Mouse (Mus musculus) neural tube, embryonic 11.5 days (tissue): ENCODE data around the gene Arl14. TPM values are rescaled to one million over a fixed set of nuclear protein-coding genes. Genes with fewer than 3 reads are reported as not detected.

ENCODE experiments used
- ATAC-seq: fragments of 200-750 bp; cut with Nextera tagmentation; 2 replicates; pipeline ENCODE4 v1.8.0; 2017; ENCODE audit warnings: moderate number of reproducible peaks, mild to moderate bottlenecking, moderate TSS enrichment, moderate library complexity; ENCODE audit not compliant: insufficient read depth, low FRiP score, low TSS enrichment
- DNase-seq: peaks from one replicate; pipeline ENCODE4 v3.0.0-alpha.2; 2015; ENCODE audit warnings: low spot score
- H3K27ac ChIP-seq: fragments of 300-500 bp; sonication (generic); 2 replicates; pipeline ENCODE4 v1.5.1; 2014; ENCODE audit warnings: low read depth, mild to moderate bottlenecking, low read length
- H3K27me3 ChIP-seq: fragments of 300-500 bp; sonication (generic); 2 replicates; pipeline ENCODE4 v1.6.1; 2014; ENCODE audit warnings: mild to moderate bottlenecking, low read length, mixed read lengths; ENCODE audit not compliant: control insufficient read depth, insufficient read depth
- H3K36me3 ChIP-seq: fragments of 300-500 bp; sonication (generic); 2 replicates; pipeline ENCODE4 v1.6.1; 2014; ENCODE audit warnings: mild to moderate bottlenecking, low read length, moderate library complexity, mixed read lengths; ENCODE audit not compliant: control insufficient read depth, insufficient read depth
- H3K4me1 ChIP-seq: fragments of 300-500 bp; sonication (generic); 2 replicates; pipeline ENCODE4 v1.6.1; 2014; ENCODE audit warnings: low read length, mixed read lengths; ENCODE audit not compliant: control insufficient read depth, insufficient read depth
- H3K4me2 ChIP-seq: fragments of 300-500 bp; sonication (generic); 2 replicates; pipeline ENCODE4 v1.6.1; 2014; ENCODE audit warnings: low read depth, mild to moderate bottlenecking, moderate library complexity
- H3K4me3 ChIP-seq: fragments of 300-500 bp; sonication (generic); 2 replicates; pipeline ENCODE4 v1.5.1; 2014; ENCODE audit warnings: low read depth, low read length
- H3K9ac ChIP-seq: fragments of 300-500 bp; sonication (generic); 2 replicates; pipeline ENCODE4 v1.6.1; 2014; ENCODE audit warnings: mild to moderate bottlenecking, low read length
- H3K9me3 ChIP-seq: fragments of 300-500 bp; sonication (generic); 2 replicates; pipeline ENCODE4 v1.6.1; 2016; ENCODE audit warnings: low read length; ENCODE audit not compliant: control insufficient read depth
- WGBS: fragments of 180-500 bp; shearing (Covaris S2); extraction: QIAGEN DNeasy Blood & Tissue Kit; methylation state at CpG from one replicate; pipeline ENCODE4 v1.1.7; 2014; 5-methylcytosine and 5-hydroxymethylcytosine counted together
- polyA plus RNA-seq: library from polyadenylated mRNA; unstranded; fragments of >200 nt; fragmentation: Nextera tagmentation; extraction: Ambion mirVana; gene quantifications from 2 replicates; pipeline ENCODE4 v1.2.1, GENCODE M21; 2014

Gene Arl14
- polyA plus RNA-seq, 1 experiment from 2014 or later, result not detected

DNA sequence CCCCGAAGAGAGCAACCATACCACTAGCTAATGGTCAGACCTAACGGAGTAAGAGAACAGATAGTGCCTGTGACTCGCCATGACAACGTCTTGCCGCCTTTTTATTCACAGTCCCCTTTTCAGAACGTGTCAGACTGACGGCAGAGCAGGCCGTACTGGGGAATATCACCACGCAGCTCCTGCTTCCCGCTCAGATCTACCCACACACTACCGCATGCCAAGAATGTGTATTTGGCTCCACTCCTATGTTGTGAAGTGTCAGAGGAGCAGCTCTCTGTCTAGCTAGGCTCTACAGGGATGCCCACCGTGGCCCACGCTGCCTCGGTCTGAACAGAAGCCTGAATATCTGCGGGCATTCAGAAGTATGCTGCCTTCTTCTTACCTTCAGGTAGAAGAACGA lies 35.6 kb upstream of the Arl14 start:
- Histone ChIP-seq H3K9ac (no peak overlapping the region), H3K36me3 (no peaks in the 10 kb centered on the region), H3K4me1 (no peaks in the 10 kb centered on the region), H3K4me3 (no peak overlapping the region), H3K4me2 (no peak overlapping the region), H3K27me3 (no peaks in the 10 kb centered on the region), H3K27ac (no peak overlapping the region), H3K9me3 (no peaks in the 10 kb centered on the region; the same call in 1 of the 2 replicates)
- DNase-seq (no peak), ATAC-seq (no peak)
- 87% methylated on average over 16 of the region's 16 CpGs for WGBS

DNA sequence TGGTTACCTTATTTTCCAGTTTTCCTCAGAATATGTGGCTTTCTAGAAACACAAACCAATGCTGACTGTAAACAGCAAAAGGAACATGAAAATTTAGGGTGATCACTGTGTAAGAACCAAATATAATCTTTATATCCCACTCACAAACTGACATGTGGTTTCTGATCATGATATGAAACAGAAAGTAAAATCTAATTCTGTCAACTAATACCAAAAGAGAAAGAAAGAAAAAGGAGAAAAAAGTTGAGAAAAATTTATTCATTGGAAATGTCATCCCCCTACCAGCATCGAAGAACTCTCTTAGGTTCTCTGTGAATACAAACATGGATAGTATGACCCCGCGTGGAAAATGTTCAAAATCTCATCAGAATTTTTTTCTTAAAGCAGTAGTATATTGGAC lies 29.2 kb upstream of the Arl14 start:
- no peak overlapping the region for H3K4me3 ChIP-seq
- no peaks in the 10 kb centered on the region for H3K36me3 ChIP-seq
- no peaks in the 10 kb centered on the region; the same call in 1 of the 2 replicates for H3K9me3 ChIP-seq
- no peaks in the 10 kb centered on the region for H3K27me3 ChIP-seq
- no peak for DNase-seq
- no peak for ATAC-seq
- no peak overlapping the region for H3K4me2 ChIP-seq
- 93% methylated on average over 3 of the region's 3 CpGs for WGBS
- H3K27ac ChIP-seq, result no peak overlapping the region
- H3K4me1 ChIP-seq, result no peaks in the 10 kb centered on the region
- H3K9ac ChIP-seq, result no peak overlapping the region

DNA sequence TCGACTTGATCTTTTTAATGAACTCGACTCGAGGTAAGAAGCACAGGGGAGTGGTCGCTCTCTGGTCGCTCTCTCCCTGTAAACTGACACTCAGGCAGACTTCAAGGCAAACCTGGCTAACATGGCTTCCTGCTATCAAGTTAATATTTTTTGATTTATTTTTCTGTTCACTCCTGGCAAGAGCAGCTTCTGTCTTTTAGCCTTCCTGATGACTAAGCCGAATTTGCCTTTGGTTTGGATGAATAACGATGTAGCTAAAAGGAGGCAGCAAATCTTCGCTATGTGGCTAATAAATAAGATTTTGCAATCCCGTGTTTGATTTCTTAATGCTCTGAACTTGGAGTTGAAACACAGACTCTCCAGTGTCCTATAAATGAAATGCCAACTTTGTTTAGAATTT lies 27.7 kb upstream of the Arl14 start:
- no peak overlapping the region for H3K4me3 ChIP-seq
- no peaks in the 10 kb centered on the region for H3K27me3 ChIP-seq
- no peaks in the 10 kb centered on the region for H3K36me3 ChIP-seq
- no peak overlapping the region for H3K4me2 ChIP-seq
- no peak overlapping the region for H3K27ac ChIP-seq
- no peak for ATAC-seq
- 71% methylated on average over 9 of the region's 9 CpGs for WGBS
- H3K9me3 ChIP-seq, result no peaks in the 10 kb centered on the region
- H3K9ac ChIP-seq, result no peak overlapping the region
- H3K4me1 ChIP-seq, result no peaks in the 10 kb centered on the region
- DNase-seq, result no peak

DNA sequence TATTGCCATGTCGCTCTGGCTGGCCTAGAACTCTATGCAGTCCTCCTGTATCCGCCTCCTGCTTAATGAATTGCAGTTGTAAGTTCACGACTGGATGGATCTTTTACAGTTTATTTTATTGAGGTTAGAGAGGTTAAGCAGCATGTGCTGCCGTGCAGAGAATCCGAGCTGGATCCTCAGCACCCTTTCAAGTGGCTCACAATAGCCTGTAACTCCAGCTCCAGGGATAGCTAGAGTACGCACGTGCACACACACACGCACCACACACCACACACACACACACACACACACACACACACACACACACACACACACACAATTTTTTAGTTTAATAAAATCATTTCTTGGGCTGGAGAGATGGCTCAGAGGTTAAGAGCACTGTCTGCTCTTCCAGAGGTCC lies 27.0 kb upstream of the Arl14 start:
- Histone ChIP-seq H3K4me1 (no peaks in the 10 kb centered on the region), H3K9ac (no peak overlapping the region), H3K27ac (no peak overlapping the region), H3K9me3 (no peaks in the 10 kb centered on the region), H3K4me2 (no peak overlapping the region), H3K36me3 (no peaks in the 10 kb centered on the region), H3K27me3 (no peaks in the 10 kb centered on the region), H3K4me3 (no peak overlapping the region)
- WGBS, result 46% methylated on average over 8 of the region's 8 CpGs
- DNase-seq, result no peak
- ATAC-seq, result no peak

DNA sequence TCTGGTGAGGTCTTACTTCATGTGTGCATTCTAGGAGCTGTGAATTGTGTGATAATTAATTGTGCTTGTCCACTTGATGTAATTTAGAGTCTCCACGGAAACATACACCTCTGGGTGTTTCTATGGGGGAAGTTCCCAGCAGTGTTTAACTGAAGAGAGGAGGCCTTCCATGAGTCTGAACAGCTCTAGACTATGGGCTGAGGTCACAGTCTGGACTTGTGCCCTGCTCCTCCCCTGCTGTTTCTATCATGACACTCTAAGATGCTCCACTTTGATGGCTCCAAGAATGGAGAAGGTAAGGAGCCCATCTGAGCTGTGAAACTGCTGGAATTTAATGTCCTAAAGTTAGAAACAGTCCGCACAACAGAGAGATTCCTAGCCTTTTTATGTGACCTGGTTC lies 24.1 kb upstream of the Arl14 start:
- Histone ChIP-seq H3K9ac (no peak overlapping the region), H3K9me3 (no peaks in the 10 kb centered on the region), H3K4me2 (no peak overlapping the region), H3K36me3 (no peaks in the 10 kb centered on the region), H3K27ac (no peak overlapping the region), H3K27me3 (no peaks in the 10 kb centered on the region), H3K4me3 (no peak overlapping the region), H3K4me1 (no peaks in the 10 kb centered on the region)
- no peak for ATAC-seq
- 60% methylated on average over 2 of the region's 2 CpGs for WGBS
- DNase-seq, result no peak

DNA sequence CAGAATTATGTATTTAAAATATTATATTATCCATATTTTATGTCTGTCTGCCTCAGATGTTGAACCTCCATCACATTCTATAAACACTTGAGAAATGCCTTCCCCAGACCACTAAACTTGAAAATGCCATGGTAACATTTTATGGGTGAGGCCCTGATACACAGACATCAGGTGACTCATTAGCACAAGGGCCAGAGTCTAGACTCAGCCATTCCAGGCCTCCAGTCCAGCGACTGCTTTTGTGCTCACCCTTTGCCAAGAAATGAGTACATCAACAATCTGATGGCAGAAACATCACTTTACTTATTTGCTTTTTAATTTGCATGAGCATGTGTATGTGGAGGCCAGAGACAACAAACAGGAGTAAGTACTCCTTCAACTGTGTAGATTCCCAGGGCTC lies 22.0 kb upstream of the Arl14 start:
- 77% methylated on average over 1 of the region's 1 CpGs for WGBS
- Histone ChIP-seq H3K27ac (no peak overlapping the region), H3K9me3 (no peaks in the 10 kb centered on the region), H3K4me2 (no peak overlapping the region), H3K4me3 (no peak overlapping the region), H3K9ac (no peak overlapping the region), H3K27me3 (no peaks in the 10 kb centered on the region), H3K4me1 (no peaks in the 10 kb centered on the region), H3K36me3 (no peaks in the 10 kb centered on the region)
- DNase-seq, result no peak
- ATAC-seq, result no peak

DNA sequence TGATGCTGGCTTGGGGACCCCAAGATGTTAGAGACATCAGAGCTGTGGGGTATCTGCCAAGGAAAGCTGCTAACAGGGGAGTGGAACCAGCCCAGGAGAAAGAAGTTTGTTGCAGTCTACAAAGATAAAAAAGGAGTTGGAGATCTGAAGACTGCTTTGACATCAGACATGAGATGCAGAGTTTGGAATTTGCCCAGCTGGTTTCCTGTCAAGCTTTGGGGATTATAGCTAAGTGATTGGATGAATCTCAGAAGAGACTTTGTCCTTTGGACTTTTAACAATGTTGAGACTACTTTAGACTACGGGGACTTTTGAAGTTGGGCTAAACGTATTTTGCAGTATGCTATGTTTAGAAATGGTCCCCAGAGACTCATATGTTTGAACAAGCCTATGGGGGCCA lies 21.0 kb upstream of the Arl14 start:
- H3K4me3 ChIP-seq, result no peak overlapping the region
- no peak overlapping the region for H3K27ac ChIP-seq
- no peaks in the 10 kb centered on the region for H3K27me3 ChIP-seq
- no peaks in the 10 kb centered on the region for H3K9me3 ChIP-seq
- H3K4me1 ChIP-seq, result no peaks in the 10 kb centered on the region
- no peak overlapping the region for H3K9ac ChIP-seq
- WGBS, result 80% methylated on average over 2 of the region's 2 CpGs
- H3K4me2 ChIP-seq, result no peak overlapping the region
- DNase-seq (no peak), ATAC-seq (no peak)
- no peaks in the 10 kb centered on the region for H3K36me3 ChIP-seq

DNA sequence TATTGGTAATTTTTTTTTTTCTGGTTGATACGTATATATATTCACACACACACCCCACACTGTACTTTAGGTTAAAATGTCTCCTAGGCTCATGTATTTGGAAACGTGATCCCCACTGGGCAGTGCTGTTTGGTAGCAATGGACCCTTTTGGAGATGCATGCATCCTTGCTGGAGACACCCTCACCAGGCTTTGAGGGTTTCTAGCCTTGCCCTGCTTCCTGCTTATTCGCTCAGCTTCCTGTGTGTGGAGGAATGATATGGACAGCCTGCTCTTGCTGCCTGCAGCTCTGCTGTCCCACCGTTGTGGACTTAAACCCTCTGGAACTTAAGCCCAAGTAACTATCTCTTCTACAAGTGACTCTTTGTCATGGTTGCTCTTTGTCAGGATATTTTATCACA lies 19.3 kb upstream of the Arl14 start:
- DNase-seq (no peak), ATAC-seq (no peak)
- H3K4me2 ChIP-seq, result no peak overlapping the region
- 80% methylated on average over 4 of the region's 4 CpGs for WGBS
- H3K27ac ChIP-seq, result no peak overlapping the region
- H3K4me3 ChIP-seq, result no peak overlapping the region
- no peaks in the 10 kb centered on the region for H3K27me3 ChIP-seq
- H3K9ac ChIP-seq, result no peak overlapping the region
- H3K4me1 ChIP-seq, result no peaks in the 10 kb centered on the region
- no peaks in the 10 kb centered on the region for H3K9me3 ChIP-seq
- H3K36me3 ChIP-seq, result no peaks in the 10 kb centered on the region

DNA sequence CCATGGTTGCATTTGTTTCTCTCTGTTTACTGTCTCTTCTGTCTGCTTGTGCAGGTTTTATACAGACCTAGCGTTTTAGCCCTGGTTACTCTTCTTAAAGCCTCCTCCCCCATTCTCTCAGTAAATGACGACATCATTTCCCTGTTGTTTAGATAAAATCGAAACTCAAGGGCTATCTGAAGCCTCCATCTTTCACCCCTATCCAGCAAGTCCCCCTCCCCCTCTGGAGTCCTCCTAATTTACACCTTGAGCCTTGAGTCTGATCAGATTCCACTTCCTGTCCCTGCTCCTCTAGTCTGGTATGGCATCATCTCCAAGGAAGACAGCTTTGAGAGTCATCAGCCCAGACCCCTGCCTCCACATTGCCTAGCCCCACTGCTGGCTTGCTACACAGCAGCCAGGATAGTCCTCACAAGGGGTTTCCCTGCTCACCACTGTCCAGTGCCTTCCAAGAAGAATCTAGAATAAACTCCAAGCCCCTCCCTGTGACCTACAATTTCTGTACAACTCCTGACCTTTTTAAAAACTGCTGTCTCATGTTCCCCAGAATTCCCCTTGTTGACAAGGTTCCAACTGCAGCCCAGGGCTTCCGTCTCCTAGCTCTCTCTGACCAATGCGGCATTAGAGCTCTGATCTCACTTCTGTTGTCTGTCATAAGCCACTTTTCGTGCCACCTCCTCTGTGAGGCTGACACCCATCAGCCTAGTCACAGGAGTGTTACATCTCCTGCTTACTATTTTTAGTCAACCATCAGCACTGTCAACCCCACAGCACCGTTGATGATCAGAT lies 16.8 kb upstream of the Arl14 start:
- Histone ChIP-seq H3K4me3 (no peak overlapping the region), H3K36me3 (no peaks in the 10 kb centered on the region), H3K27me3 (no peaks in the 10 kb centered on the region), H3K9ac (no peak overlapping the region), H3K4me2 (no peak overlapping the region), H3K9me3 (no peaks in the 10 kb centered on the region), H3K27ac (no peak overlapping the region), H3K4me1 (no peaks in the 10 kb centered on the region)
- no peak for ATAC-seq
- no peak for DNase-seq
- 78% methylated on average over 7 of the region's 7 CpGs for whole genome bisulfite sequencing
